Mouse (Mus musculus) thymus, adult 2 months (tissue): Measurements from ENCODE around the gene 0610040J01Rik. TPM values are rescaled to one million over a fixed set of nuclear protein-coding genes. Genes with fewer than 3 reads are reported as not detected.

Experiments
- DNase-seq: peaks from one replicate; pipeline ENCODE4 v3.0.0; 2021
- H3K27ac ChIP-seq: fragments of 200-500 bp; 2 replicates; pipeline ENCODE4 v1.5.1; 2012; ENCODE audit warnings: low read length, control low read depth; ENCODE audit not compliant: control insufficient read depth, insufficient read depth
- H3K27me3 ChIP-seq: fragments of 200-500 bp; 2 replicates; pipeline ENCODE4 v1.6.1; 2012; ENCODE audit warnings: mild to moderate bottlenecking, low read length, moderate library complexity, mixed read lengths; ENCODE audit not compliant: control insufficient read depth, insufficient read depth
- H3K36me3 ChIP-seq: fragments of 200-500 bp; 2 replicates; pipeline ENCODE4 v1.6.1; 2012; ENCODE audit warnings: mild to moderate bottlenecking, low read length, moderate library complexity; ENCODE audit not compliant: control insufficient read depth, insufficient read depth
- H3K4me1 ChIP-seq: fragments of 200-500 bp; replicated peaks from 2 replicates; pipeline ENCODE4 v1.6.1; 2012; ENCODE audit warnings: low read length; ENCODE audit not compliant: control insufficient read depth, insufficient read depth
- H3K4me3 ChIP-seq: fragments of 200-500 bp; 2 replicates; pipeline ENCODE4 v1.5.1; 2012; ENCODE audit warnings: mild to moderate bottlenecking, low read length, control low read depth, moderate library complexity; ENCODE audit not compliant: control insufficient read depth, insufficient read depth
- CTCF ChIP-seq: fragments of 200-500 bp; IDR thresholded peaks from 2 replicates; pipeline ENCODE4 v1.5.1; 2012; ENCODE audit warnings: mild to moderate bottlenecking, control low read depth, low read length, moderate library complexity, borderline replicate concordance; ENCODE audit not compliant: control insufficient read depth, poor library complexity, insufficient read depth; ENCODE audit errors: extremely low read depth
- POLR2A ChIP-seq: fragments of 200-500 bp; IDR thresholded peaks from 2 replicates; pipeline ENCODE4 v1.6.1; 2012; ENCODE audit warnings: mild to moderate bottlenecking, low read length, control low read depth, moderate library complexity; ENCODE audit not compliant: control insufficient read depth, poor library complexity, insufficient read depth; ENCODE audit errors: extremely low read depth
- WGBS: fragments of 180-500 bp; shearing (Covaris S2); methylation state at CpG from one replicate; pipeline ENCODE4 v1.1.7; 2018; 5-methylcytosine and 5-hydroxymethylcytosine counted together
- polyA plus RNA-seq: library from polyadenylated mRNA; depleted of rRNA; stranded (reverse); fragments of >200 nt; gene quantifications from 2 replicates; pipeline ENCODE4 v1.2.3, GENCODE M21; 2012

The 0610040J01Rik gene
- polyA plus RNA-seq, 1 experiment: 1.8 TPM

DNA sequence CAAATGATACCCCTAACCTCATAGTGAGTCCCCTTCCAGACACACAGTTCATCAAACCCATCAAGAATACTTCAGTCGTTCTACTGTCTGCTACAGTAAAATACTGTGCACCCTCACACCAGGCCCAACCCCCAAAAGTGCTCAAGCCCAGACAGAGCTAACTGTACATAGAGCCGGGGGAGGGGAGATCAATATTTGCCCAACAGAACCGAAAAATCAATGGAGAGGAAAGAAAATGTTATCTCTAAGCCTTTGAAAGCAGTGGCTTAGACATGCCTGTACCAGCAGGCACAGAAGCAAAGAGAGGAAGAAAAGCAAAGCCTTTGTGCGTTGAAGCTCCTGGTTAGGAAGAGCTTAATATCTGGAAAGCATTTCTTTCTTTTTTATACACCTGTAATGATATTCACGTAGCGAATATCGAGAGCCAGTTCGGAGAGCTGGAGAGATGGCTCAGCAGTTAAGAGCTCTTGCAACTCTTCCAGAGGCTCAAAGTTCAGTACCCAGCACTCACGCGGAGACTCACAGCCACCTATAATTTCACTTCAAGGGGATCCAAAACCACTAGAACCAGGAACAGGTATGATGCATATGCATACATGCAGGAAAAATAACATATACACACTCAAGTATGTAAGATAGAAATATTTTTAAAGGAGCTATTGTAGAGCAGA, 23.9 kb upstream of the 0610040J01Rik start:
- WGBS: 93% methylated on average over 10 of the region's 10 CpGs
- Histone ChIP-seq H3K27me3 (no peaks in the 10 kb centered on the region), H3K27ac (no peak overlapping the region), H3K36me3 (no peaks in the 10 kb centered on the region), H3K4me3 (no peak overlapping the region), H3K4me1 (no peaks in the 10 kb centered on the region)
- no peak for DNase-seq
- TF ChIP-seq POLR2A: no peak
- no peak for TF ChIP-seq CTCF

DNA sequence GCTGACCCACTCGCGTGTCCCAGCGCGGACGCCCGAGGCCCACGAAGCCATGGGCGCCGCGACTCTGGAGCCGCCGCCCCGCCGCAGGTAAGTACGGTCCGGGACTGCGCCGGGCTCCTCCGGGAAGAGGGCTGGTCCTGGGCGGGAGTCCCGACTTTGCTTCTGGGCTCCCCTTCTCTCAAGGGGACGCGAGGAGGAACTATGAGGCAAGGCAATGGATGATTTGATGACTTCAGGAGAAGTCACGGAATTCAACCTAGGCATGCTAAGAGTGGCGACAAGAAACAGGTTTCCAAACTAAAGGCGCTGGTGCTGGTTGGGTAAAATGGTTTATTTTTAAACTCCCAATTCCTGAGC, 324 bp downstream of the 0610040J01Rik start:
- no peak for TF ChIP-seq POLR2A
- TF ChIP-seq CTCF: no peak
- no peaks in the 10 kb centered on the region for H3K36me3 ChIP-seq
- no peak for DNase-seq
- H3K4me3 ChIP-seq: peak overlapping the region; percentile 8; the same call in 1 of the 2 replicates
- H3K27ac ChIP-seq: no peak overlapping the region
- WGBS: 4% methylated on average over 26 of the region's 26 CpGs
- peaks cover 3% of the 10 kb centered on the region; the same call in 1 of the 2 replicates for H3K27me3 ChIP-seq
- H3K4me1 ChIP-seq: no peaks in the 10 kb centered on the region

DNA sequence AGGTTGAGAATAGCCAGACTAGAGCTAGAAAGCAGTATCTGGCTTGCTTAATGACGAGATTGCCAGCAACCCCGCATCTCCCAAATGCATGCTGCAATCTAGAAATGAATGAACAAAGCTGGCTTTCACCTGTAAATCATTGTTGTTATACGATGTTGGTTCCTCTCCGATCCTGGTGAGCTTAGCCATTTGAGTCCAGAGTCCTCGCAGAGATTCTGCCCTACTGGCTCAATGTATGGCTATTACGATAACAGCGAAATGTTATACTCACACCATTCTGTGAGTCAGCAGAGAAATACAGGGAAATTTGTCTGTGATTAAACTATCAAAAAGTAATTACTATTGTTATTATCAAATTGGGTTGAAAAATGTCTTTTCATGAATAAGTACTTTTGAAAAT, 4.5 kb downstream of the 0610040J01Rik start:
- Histone ChIP-seq H3K27ac (no peak overlapping the region), H3K4me1 (no peaks in the 10 kb centered on the region), H3K27me3 (peaks cover 3% of the 10 kb centered on the region; the same call in 1 of the 2 replicates), H3K36me3 (no peaks in the 10 kb centered on the region), H3K4me3 (no peak overlapping the region)
- 95% methylated on average over 7 of the region's 7 CpGs for WGBS
- TF ChIP-seq POLR2A: no peak
- TF ChIP-seq CTCF: no peak
- DNase-seq: no peak

DNA sequence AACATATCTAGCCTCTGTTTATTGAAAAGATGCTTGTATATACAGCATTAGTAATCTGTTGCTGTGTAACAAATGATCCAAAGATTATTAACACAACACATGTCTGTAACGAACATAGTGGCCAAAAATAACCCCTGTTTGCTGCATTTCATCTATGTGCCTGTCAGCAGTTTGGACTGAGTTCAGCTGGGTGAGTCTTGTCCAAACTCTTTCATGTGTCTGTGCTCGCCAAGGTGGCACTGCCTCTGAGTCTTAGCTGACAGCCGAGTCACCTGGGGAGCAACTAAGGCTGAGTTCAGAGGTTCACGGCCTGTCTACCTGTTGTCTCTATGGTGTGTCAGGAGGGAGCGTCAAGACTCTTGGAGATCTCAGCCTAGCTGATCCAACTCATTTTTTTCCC, 5.1 kb downstream of the 0610040J01Rik start:
- no peak for DNase-seq
- H3K4me1 ChIP-seq: no peaks in the 10 kb centered on the region
- 92% methylated on average over 5 of the region's 5 CpGs for WGBS
- peaks cover 2% of the 10 kb centered on the region; the same call in 1 of the 2 replicates for H3K27me3 ChIP-seq
- no peak overlapping the region for H3K4me3 ChIP-seq
- H3K27ac ChIP-seq: no peak overlapping the region
- no peaks in the 10 kb centered on the region for H3K36me3 ChIP-seq
- TF ChIP-seq CTCF (no peak), POLR2A (no peak)

DNA sequence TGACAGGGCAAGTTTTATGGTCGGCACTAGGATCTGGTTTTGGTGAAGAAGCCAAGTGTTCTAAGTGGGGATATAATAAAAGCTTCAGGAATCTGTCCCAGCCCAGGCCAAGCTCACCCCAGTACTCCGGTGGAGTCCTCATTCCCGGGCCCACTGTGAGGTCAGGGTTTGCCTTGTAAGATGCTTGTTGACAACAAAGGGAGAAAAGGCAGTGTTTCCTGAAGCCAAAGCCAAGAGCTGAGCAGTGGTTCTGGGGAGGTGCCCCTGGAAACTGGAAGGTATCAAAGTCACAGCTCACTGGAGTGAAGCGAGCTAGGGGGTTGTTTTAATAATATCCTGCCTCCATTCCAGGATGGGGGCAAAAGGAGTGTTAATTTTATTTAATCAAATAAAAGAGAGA, 6.8 kb downstream of the 0610040J01Rik start:
- Histone ChIP-seq H3K27ac (no peak overlapping the region), H3K4me1 (no peaks in the 10 kb centered on the region), H3K27me3 (no peaks in the 10 kb centered on the region), H3K4me3 (no peak overlapping the region), H3K36me3 (no peaks in the 10 kb centered on the region)
- WGBS: 84% methylated on average over 4 of the region's 4 CpGs
- no peak for TF ChIP-seq POLR2A
- TF ChIP-seq CTCF: no peak
- DNase-seq: no peak

DNA sequence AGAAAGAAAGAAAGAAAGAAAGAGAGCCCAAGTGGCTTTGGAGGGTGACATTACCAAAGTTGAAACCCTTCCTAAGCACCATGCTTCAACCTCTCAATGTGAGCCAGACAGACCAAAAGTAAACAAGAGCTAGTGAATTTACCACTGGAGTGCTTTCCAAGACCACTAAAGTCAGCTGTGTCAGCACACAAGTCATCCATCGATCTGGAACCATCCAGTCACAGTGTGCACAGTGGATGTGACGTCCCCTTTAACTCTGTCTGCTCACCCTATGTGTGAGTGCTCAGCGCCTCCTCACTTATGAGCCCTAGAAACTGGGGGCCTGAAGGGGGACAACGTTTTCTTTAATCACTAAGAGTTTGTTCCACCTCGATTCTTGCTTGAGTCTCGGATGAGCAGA, 7.4 kb downstream of the 0610040J01Rik start:
- H3K27ac ChIP-seq: no peak overlapping the region
- H3K4me3 ChIP-seq: no peak overlapping the region
- no peaks in the 10 kb centered on the region for H3K4me1 ChIP-seq
- H3K27me3 ChIP-seq: no peaks in the 10 kb centered on the region
- TF ChIP-seq POLR2A (no peak), CTCF (no peak)
- DNase-seq: no peak
- 87% methylated on average over 6 of the region's 6 CpGs for WGBS
- H3K36me3 ChIP-seq: no peaks in the 10 kb centered on the region

DNA sequence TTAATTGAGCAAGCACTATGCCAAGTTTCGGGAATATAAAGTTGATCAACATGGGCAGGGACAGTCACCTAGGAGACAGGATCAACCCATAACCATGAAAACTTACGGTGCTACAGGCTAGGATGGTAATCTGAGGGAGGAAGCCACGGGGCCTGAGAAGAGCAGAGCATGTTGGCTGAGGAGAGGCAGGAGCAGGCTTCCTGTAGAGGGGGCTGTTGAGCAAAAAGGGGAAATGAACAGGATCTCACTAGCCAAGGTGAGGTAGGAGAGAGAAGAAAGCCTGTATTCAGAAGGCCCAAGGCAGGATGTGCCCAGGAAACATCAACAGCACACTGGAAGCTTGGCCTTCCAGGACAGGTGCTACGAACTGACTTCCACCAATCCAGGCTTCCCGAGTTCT, 9.0 kb downstream of the 0610040J01Rik start:
- 85% methylated on average over 5 of the region's 5 CpGs for WGBS
- H3K27ac ChIP-seq: no peak overlapping the region
- DNase-seq: peak; percentile 17
- no peak overlapping the region for H3K4me3 ChIP-seq
- TF ChIP-seq POLR2A (no peak), CTCF (no peak)
- H3K4me1 ChIP-seq: no peaks in the 10 kb centered on the region
- no peaks in the 10 kb centered on the region for H3K27me3 ChIP-seq
- no peaks in the 10 kb centered on the region for H3K36me3 ChIP-seq
